Mouse (Mus musculus): ENCODE results near the gene Blvrb. TPM values are rescaled to one million over a fixed set of nuclear protein-coding genes. Genes with fewer than 3 reads are reported as not detected.

Gene Blvrb
- polyA plus RNA-seq, 1 experiment from 2014 or later: 23.7 TPM

- ATAC-seq: no peak
- Histone ChIP-seq H3K9ac (ENCODE audit: low read depth, low read length) (no peak overlapping the region), H3K9me3 (ENCODE audit: control insufficient read depth, low read length) (peaks cover 3% of the 10 kb centered on the region; the same call in 1 of the 2 replicates), H3K27me3 (replicated peaks; ENCODE audit: control insufficient read depth, insufficient read depth, low read length) (0 out of 2 replicates have a peak, but pooled peaks cover 3% of the 10 kb centered on the region), H3K27ac (ENCODE audit: low read depth, low read length) (no peak overlapping the region), H3K4me3 (ENCODE audit: low read length) (no peak overlapping the region), H3K4me1 (ENCODE audit: control insufficient read depth, insufficient read depth, low read depth, low read length) (no peaks in the 10 kb centered on the region), H3K4me2 (ENCODE audit: low read length) (no peak overlapping the region), H3K36me3 (ENCODE audit: control insufficient read depth, insufficient read depth, low read length) (peaks cover 15% of the 10 kb centered on the region)
- 82% methylated on average over 3 of the region's 3 CpGs for WGBS
These were observed 28.7 kb upstream of the Blvrb start for GRCm38 (mm10) chr7:27419101-27419500.

GRCm38 (mm10) chr7:27423556-27424326, 24.0 kb upstream of the Blvrb start:
- H3K4me3 ChIP-seq (ENCODE audit: low read length): no peak overlapping the region
- H3K36me3 ChIP-seq (ENCODE audit: control insufficient read depth, insufficient read depth, low read length): peaks cover 31% of the 10 kb centered on the region
- H3K9me3 ChIP-seq (ENCODE audit: control insufficient read depth, low read length): peaks cover 3% of the 10 kb centered on the region; the same call in 1 of the 2 replicates
- no peaks in the 10 kb centered on the region for H3K4me1 ChIP-seq (ENCODE audit: control insufficient read depth, insufficient read depth, low read depth, low read length)
- no peak for ATAC-seq
- no peak overlapping the region for H3K27ac ChIP-seq (ENCODE audit: low read depth, low read length)
- no peak overlapping the region for H3K9ac ChIP-seq (ENCODE audit: low read depth, low read length)
- 89% methylated on average over 12 of the region's 12 CpGs for WGBS
- H3K27me3 ChIP-seq (replicated peaks; ENCODE audit: control insufficient read depth, insufficient read depth, low read length): no peaks in the 10 kb centered on the region
- no peak overlapping the region for H3K4me2 ChIP-seq (ENCODE audit: low read length)

- H3K9me3 ChIP-seq (ENCODE audit: control insufficient read depth, low read length): peaks cover 4% of the 10 kb centered on the region
- H3K27ac ChIP-seq (ENCODE audit: low read depth, low read length): no peak overlapping the region
- H3K4me3 ChIP-seq (ENCODE audit: low read length): no peak overlapping the region
- ATAC-seq: peak; percentile 45; the same call in 1 of the 2 replicates
- H3K27me3 ChIP-seq (replicated peaks; ENCODE audit: control insufficient read depth, insufficient read depth, low read length): no peaks in the 10 kb centered on the region
- no peak overlapping the region for H3K9ac ChIP-seq (ENCODE audit: low read depth, low read length)
- no peaks in the 10 kb centered on the region for H3K4me1 ChIP-seq (ENCODE audit: control insufficient read depth, insufficient read depth, low read depth, low read length)
- H3K4me2 ChIP-seq (ENCODE audit: low read length): no peak overlapping the region
- H3K36me3 ChIP-seq (ENCODE audit: control insufficient read depth, insufficient read depth, low read length): peaks cover 35% of the 10 kb centered on the region
- 83% methylated on average over 1 of the region's 1 CpGs for WGBS
These were observed 20.4 kb upstream of the Blvrb start for GRCm38 (mm10) chr7:27427387-27427786.

- WGBS: 76% methylated on average over 11 of the region's 11 CpGs
These were observed 19.8 kb upstream of the Blvrb start for GRCm38 (mm10) chr7:27428002-27428401.

GRCm38 (mm10) chr7:27429135-27429534, 18.6 kb upstream of the Blvrb start:
- 56% methylated on average over 2 of the region's 2 CpGs for WGBS
- no peak overlapping the region for H3K9ac ChIP-seq (ENCODE audit: low read depth, low read length)
- H3K36me3 ChIP-seq (ENCODE audit: control insufficient read depth, insufficient read depth, low read length): peaks cover 31% of the 10 kb centered on the region
- ATAC-seq: no peak
- no peak overlapping the region for H3K4me2 ChIP-seq (ENCODE audit: low read length)
- H3K27me3 ChIP-seq (replicated peaks; ENCODE audit: control insufficient read depth, insufficient read depth, low read length): peaks cover 4% of the 10 kb centered on the region; the same call in 1 of the 2 replicates
- peaks cover 4% of the 10 kb centered on the region for H3K9me3 ChIP-seq (ENCODE audit: control insufficient read depth, low read length)
- H3K4me3 ChIP-seq (ENCODE audit: low read length): no peak overlapping the region
- no peaks in the 10 kb centered on the region for H3K4me1 ChIP-seq (ENCODE audit: control insufficient read depth, insufficient read depth, low read depth, low read length)
- no peak overlapping the region for H3K27ac ChIP-seq (ENCODE audit: low read depth, low read length)

More at GRCm38 (mm10) chr7:27428002-27428401, 19.8 kb upstream of the Blvrb start:
- ATAC-seq: no peak
- no peak overlapping the region for H3K27ac ChIP-seq (ENCODE audit: low read depth, low read length)
- H3K4me3 ChIP-seq (ENCODE audit: low read length): no peak overlapping the region
- H3K9ac ChIP-seq (ENCODE audit: low read depth, low read length): no peak overlapping the region
- no peaks in the 10 kb centered on the region for H3K4me1 ChIP-seq (ENCODE audit: control insufficient read depth, insufficient read depth, low read depth, low read length)
- H3K36me3 ChIP-seq (ENCODE audit: control insufficient read depth, insufficient read depth, low read length): peaks cover 31% of the 10 kb centered on the region
- no peak overlapping the region for H3K4me2 ChIP-seq (ENCODE audit: low read length)
- H3K27me3 ChIP-seq (replicated peaks; ENCODE audit: control insufficient read depth, insufficient read depth, low read length): no peaks in the 10 kb centered on the region
- peaks cover 4% of the 10 kb centered on the region for H3K9me3 ChIP-seq (ENCODE audit: control insufficient read depth, low read length)

- no peak overlapping the region for H3K9ac ChIP-seq (ENCODE audit: low read depth, low read length)
- H3K4me1 ChIP-seq (ENCODE audit: control insufficient read depth, insufficient read depth, low read depth, low read length): no peaks in the 10 kb centered on the region
- no peak for ATAC-seq
- H3K9me3 ChIP-seq (ENCODE audit: control insufficient read depth, low read length): peaks cover 4% of the 10 kb centered on the region
- H3K36me3 ChIP-seq (ENCODE audit: control insufficient read depth, insufficient read depth, low read length): peaks cover 11% of the 10 kb centered on the region
- H3K4me3 ChIP-seq (ENCODE audit: low read length): no peak overlapping the region
- H3K27ac ChIP-seq (ENCODE audit: low read depth, low read length): no peak overlapping the region
- H3K4me2 ChIP-seq (ENCODE audit: low read length): no peak overlapping the region
- H3K27me3 ChIP-seq (replicated peaks; ENCODE audit: control insufficient read depth, insufficient read depth, low read length): peaks cover 4% of the 10 kb centered on the region; the same call in 1 of the 2 replicates
- WGBS: 32% methylated on average over 10 of the region's 10 CpGs
These were observed 14.4 kb upstream of the Blvrb start for GRCm38 (mm10) chr7:27433349-27433748.

- no peak for ATAC-seq
- 13% methylated on average over 10 of the region's 10 CpGs for WGBS
These were observed 14.0 kb upstream of the Blvrb start for GRCm38 (mm10) chr7:27433794-27434193.

GRCm38 (mm10) chr7:27437544-27437943, 10.2 kb upstream of the Blvrb start:
- no peak overlapping the region for H3K4me2 ChIP-seq (ENCODE audit: low read length)
- no peaks in the 10 kb centered on the region for H3K4me1 ChIP-seq (ENCODE audit: control insufficient read depth, insufficient read depth, low read depth, low read length)
- peaks cover 4% of the 10 kb centered on the region; the same call in 1 of the 2 replicates for H3K27me3 ChIP-seq (replicated peaks; ENCODE audit: control insufficient read depth, insufficient read depth, low read length)
- no peak overlapping the region for H3K27ac ChIP-seq (ENCODE audit: low read depth, low read length)
- H3K36me3 ChIP-seq (ENCODE audit: control insufficient read depth, insufficient read depth, low read length): peaks cover 21% of the 10 kb centered on the region
- H3K9me3 ChIP-seq (ENCODE audit: control insufficient read depth, low read length): peaks cover 2% of the 10 kb centered on the region; the same call in 1 of the 2 replicates
- no peak overlapping the region for H3K9ac ChIP-seq (ENCODE audit: low read depth, low read length)
- 66% methylated on average over 5 of the region's 5 CpGs for WGBS
- no peak overlapping the region for H3K4me3 ChIP-seq (ENCODE audit: low read length)
- ATAC-seq: no peak

More at GRCm38 (mm10) chr7:27433794-27434193, 14.0 kb upstream of the Blvrb start:
- Histone ChIP-seq H3K9me3 (ENCODE audit: control insufficient read depth, low read length) (peaks cover 4% of the 10 kb centered on the region), H3K4me3 (ENCODE audit: low read length) (no peak overlapping the region), H3K27me3 (replicated peaks; ENCODE audit: control insufficient read depth, insufficient read depth, low read length) (peaks cover 4% of the 10 kb centered on the region; the same call in 1 of the 2 replicates), H3K27ac (ENCODE audit: low read depth, low read length) (no peak overlapping the region), H3K36me3 (ENCODE audit: control insufficient read depth, insufficient read depth, low read length) (peaks cover 11% of the 10 kb centered on the region), H3K9ac (ENCODE audit: low read depth, low read length) (no peak overlapping the region), H3K4me2 (ENCODE audit: low read length) (no peak overlapping the region), H3K4me1 (ENCODE audit: control insufficient read depth, insufficient read depth, low read depth, low read length) (no peaks in the 10 kb centered on the region)

GRCm38 (mm10) chr7:27440014-27440413, 7.8 kb upstream of the Blvrb start:
- Histone ChIP-seq H3K4me3 (ENCODE audit: low read length) (no peak overlapping the region), H3K9me3 (ENCODE audit: control insufficient read depth, low read length) (peaks cover 2% of the 10 kb centered on the region; the same call in 1 of the 2 replicates), H3K4me1 (ENCODE audit: control insufficient read depth, insufficient read depth, low read depth, low read length) (no peaks in the 10 kb centered on the region), H3K9ac (ENCODE audit: low read depth, low read length) (no peak overlapping the region), H3K27me3 (replicated peaks; ENCODE audit: control insufficient read depth, insufficient read depth, low read length) (no peaks in the 10 kb centered on the region), H3K4me2 (ENCODE audit: low read length) (no peak overlapping the region), H3K27ac (ENCODE audit: low read depth, low read length) (no peak overlapping the region), H3K36me3 (ENCODE audit: control insufficient read depth, insufficient read depth, low read length) (peaks cover 21% of the 10 kb centered on the region)
- 87% methylated on average over 4 of the region's 4 CpGs for WGBS
- no peak for ATAC-seq

All from hindbrain, embryonic 16.5 days (tissue).